Mouse (Mus musculus): ENCODE results near the gene Hnrnpul1. TPM values are rescaled to one million over a fixed set of nuclear protein-coding genes. Genes with fewer than 3 reads are reported as not detected.
A peak's percentile ranks its signal among the peaks of the same experiment; 100 is the strongest.

The Hnrnpul1 gene
- total and polyA plus RNA-seq, 2 experiments from 2014 or later = 47.8 to 126 TPM

DNA sequence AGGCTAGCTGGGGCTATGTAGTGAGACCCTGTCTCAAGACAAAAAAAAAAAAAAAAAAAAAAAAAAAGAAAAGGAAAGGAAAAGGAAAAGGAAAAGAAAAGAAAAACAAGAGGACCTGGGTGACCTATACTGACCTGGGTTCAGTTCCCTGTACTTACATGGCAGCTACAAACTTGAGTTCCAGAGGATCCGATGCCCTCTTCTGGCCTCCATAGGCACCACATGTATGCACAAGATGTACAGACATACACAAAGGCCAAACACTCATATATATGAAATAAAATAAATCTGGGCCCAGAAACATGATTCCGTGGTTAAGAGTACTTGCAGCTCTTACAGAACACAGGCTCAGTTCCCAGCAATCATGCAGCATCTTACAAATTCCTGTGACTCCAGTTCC, 17.6 kb downstream of the Hnrnpul1 start:
- Histone ChIP-seq H3K27ac (ENCODE audit: low read depth, low read length) (no peak overlapping the region), H3K9me3 (ENCODE audit: low read length) (no peaks in the 10 kb centered on the region), H3K4me1 (ENCODE audit: insufficient read depth, low read length) (no peaks in the 10 kb centered on the region), H3K9ac (replicated peaks; ENCODE audit: low read length, poor library complexity, severe bottlenecking) (no peak overlapping the region), H3K27me3 (ENCODE audit: insufficient read depth, low read length) (no peaks in the 10 kb centered on the region), H3K4me2 (ENCODE audit: low read depth, low read length, poor library complexity, severe bottlenecking) (no peak overlapping the region), H3K36me3 (ENCODE audit: insufficient read depth, low read length) (peaks cover 74% of the 10 kb centered on the region), H3K4me3 (ENCODE audit: low read depth, low read length) (no peak overlapping the region)
- DNase-seq (ENCODE audit: low spot score) = no peak
- ATAC-seq (ENCODE audit: low FRiP score) = no peak
- WGBS = 96% methylated on average over 2 of the region's 2 CpGs
- peak; percentile 42 for TF ChIP-seq CTCF (IDR thresholded peaks at IDR 0.05)

GRCm38 (mm10) chr7:25734991-25735390, 19.6 kb downstream of the Hnrnpul1 start:
- Histone ChIP-seq H3K9ac (replicated peaks; ENCODE audit: low read length, poor library complexity, severe bottlenecking) (no peak overlapping the region), H3K27ac (ENCODE audit: low read depth, low read length) (no peak overlapping the region), H3K27me3 (ENCODE audit: insufficient read depth, low read length) (no peaks in the 10 kb centered on the region), H3K9me3 (ENCODE audit: low read length) (no peaks in the 10 kb centered on the region), H3K36me3 (ENCODE audit: insufficient read depth, low read length) (peaks cover 72% of the 10 kb centered on the region), H3K4me2 (ENCODE audit: low read depth, low read length, poor library complexity, severe bottlenecking) (no peak overlapping the region), H3K4me1 (ENCODE audit: insufficient read depth, low read length) (no peaks in the 10 kb centered on the region), H3K4me3 (ENCODE audit: low read depth, low read length) (no peak overlapping the region)
- 70% methylated on average over 4 of the region's 4 CpGs for WGBS
- DNase-seq (ENCODE audit: low spot score) = no peak
- no peak for ATAC-seq (ENCODE audit: low FRiP score)
- no peak for TF ChIP-seq CTCF (IDR thresholded peaks at IDR 0.05)

DNA sequence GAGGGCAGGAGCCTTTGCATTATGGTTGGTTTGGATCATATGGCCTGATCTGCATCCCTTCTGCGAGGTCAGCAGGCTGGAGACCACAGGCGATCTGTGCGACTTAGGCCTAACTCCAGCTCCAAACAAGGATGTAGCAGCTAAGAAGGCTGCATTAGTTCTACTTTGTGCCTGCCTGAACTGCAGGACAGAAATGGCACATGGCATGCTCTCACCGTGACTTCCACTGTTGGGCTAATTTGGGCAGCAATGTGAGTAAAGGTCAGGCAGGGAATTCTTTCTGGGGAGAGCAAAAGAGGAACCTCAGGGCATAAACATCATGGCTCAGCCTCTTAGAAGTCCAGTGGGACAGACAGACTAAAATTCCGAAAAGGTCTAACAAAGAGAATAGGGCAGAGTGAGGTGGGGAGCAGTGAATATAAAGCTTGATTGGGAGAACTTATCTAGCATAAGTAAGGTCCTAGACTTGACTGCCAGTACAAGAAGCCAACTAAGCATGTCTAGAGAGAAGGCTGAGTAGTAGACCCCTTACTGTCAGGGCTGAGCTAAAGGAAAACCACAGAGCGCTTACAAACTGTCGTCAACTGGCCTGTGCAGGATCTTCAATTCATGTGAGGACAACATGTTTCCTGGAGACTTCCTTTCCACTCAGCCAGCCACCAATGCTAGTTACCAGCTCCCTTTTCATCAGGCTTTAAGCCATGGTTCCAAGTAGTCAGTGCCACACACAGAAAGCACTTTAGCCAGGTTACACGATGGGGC, 23.1 kb downstream of the Hnrnpul1 start:
- 89% methylated on average over 8 of the region's 8 CpGs for WGBS
- Histone ChIP-seq H3K27me3 (ENCODE audit: insufficient read depth, low read length) (no peaks in the 10 kb centered on the region), H3K9me3 (ENCODE audit: low read length) (no peaks in the 10 kb centered on the region), H3K4me3 (ENCODE audit: low read depth, low read length) (no peak overlapping the region), H3K4me1 (ENCODE audit: insufficient read depth, low read length) (no peaks in the 10 kb centered on the region), H3K4me2 (ENCODE audit: low read depth, low read length, poor library complexity, severe bottlenecking) (no peak overlapping the region), H3K36me3 (ENCODE audit: insufficient read depth, low read length) (peaks cover 86% of the 10 kb centered on the region), H3K9ac (replicated peaks; ENCODE audit: low read length, poor library complexity, severe bottlenecking) (no peak overlapping the region), H3K27ac (ENCODE audit: low read depth, low read length) (no peak overlapping the region)
- ATAC-seq (ENCODE audit: low FRiP score) (no peak), DNase-seq (ENCODE audit: low spot score) (no peak)
- no peak for TF ChIP-seq CTCF (IDR thresholded peaks at IDR 0.05)

- ATAC-seq (ENCODE audit: low FRiP score) (no peak), DNase-seq (ENCODE audit: low spot score) (no peak)
- Histone ChIP-seq H3K9me3 (ENCODE audit: low read length) (no peaks in the 10 kb centered on the region), H3K4me2 (ENCODE audit: low read depth, low read length, poor library complexity, severe bottlenecking) (no peak overlapping the region), H3K36me3 (ENCODE audit: insufficient read depth, low read length) (peaks cover 89% of the 10 kb centered on the region), H3K4me3 (ENCODE audit: low read depth, low read length) (no peak overlapping the region), H3K27me3 (ENCODE audit: insufficient read depth, low read length) (no peaks in the 10 kb centered on the region), H3K9ac (replicated peaks; ENCODE audit: low read length, poor library complexity, severe bottlenecking) (no peak overlapping the region), H3K4me1 (ENCODE audit: insufficient read depth, low read length) (no peaks in the 10 kb centered on the region), H3K27ac (ENCODE audit: low read depth, low read length) (no peak overlapping the region)
- WGBS = 89% methylated on average over 2 of the region's 2 CpGs
- TF ChIP-seq CTCF (IDR thresholded peaks at IDR 0.05) = no peak
Observed at GRCm38 (mm10) chr7:25729862-25730261, 24.7 kb downstream of the Hnrnpul1 start.

DNA sequence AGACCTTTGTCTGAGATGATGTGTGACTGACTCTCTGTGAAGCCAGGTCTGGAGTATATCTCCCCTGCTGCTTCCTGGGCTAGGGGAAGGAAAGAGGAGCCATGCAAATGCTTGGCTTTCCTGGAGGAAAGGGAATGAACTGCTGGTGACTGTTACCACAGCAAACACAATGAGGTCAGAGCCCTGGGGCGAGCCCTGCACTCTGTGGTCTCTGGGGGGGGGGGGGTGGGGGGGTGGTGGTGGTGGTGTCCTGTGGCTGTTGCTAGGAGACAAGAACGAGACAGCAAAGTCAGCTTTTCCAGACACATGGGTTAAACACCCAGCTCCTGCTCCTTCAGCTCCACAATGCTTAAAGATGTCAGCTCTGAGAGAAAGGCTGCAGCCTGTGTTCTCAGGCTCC, 25.2 kb downstream of the Hnrnpul1 start:
- no peak for ATAC-seq (ENCODE audit: low FRiP score)
- Histone ChIP-seq H3K4me2 (ENCODE audit: low read depth, low read length, poor library complexity, severe bottlenecking) (no peak overlapping the region), H3K9me3 (ENCODE audit: low read length) (no peaks in the 10 kb centered on the region), H3K36me3 (ENCODE audit: insufficient read depth, low read length) (peaks cover 91% of the 10 kb centered on the region), H3K9ac (replicated peaks; ENCODE audit: low read length, poor library complexity, severe bottlenecking) (no peak overlapping the region), H3K4me1 (ENCODE audit: insufficient read depth, low read length) (no peaks in the 10 kb centered on the region), H3K4me3 (ENCODE audit: low read depth, low read length) (no peak overlapping the region), H3K27ac (ENCODE audit: low read depth, low read length) (no peak overlapping the region), H3K27me3 (ENCODE audit: insufficient read depth, low read length) (no peaks in the 10 kb centered on the region)
- no peak for DNase-seq (ENCODE audit: low spot score)
- 52% methylated on average over 2 of the region's 2 CpGs for WGBS
- TF ChIP-seq CTCF (IDR thresholded peaks at IDR 0.05) = no peak

- 96% methylated on average over 5 of the region's 5 CpGs for WGBS
- no peak for ATAC-seq (ENCODE audit: low FRiP score)
- Histone ChIP-seq H3K4me2 (ENCODE audit: low read depth, low read length, poor library complexity, severe bottlenecking) (no peak overlapping the region), H3K4me3 (ENCODE audit: low read depth, low read length) (no peak overlapping the region), H3K4me1 (ENCODE audit: insufficient read depth, low read length) (no peaks in the 10 kb centered on the region), H3K9me3 (ENCODE audit: low read length) (no peaks in the 10 kb centered on the region), H3K27me3 (ENCODE audit: insufficient read depth, low read length) (no peaks in the 10 kb centered on the region), H3K36me3 (ENCODE audit: insufficient read depth, low read length) (peaks cover 91% of the 10 kb centered on the region), H3K9ac (replicated peaks; ENCODE audit: low read length, poor library complexity, severe bottlenecking) (no peak overlapping the region), H3K27ac (ENCODE audit: low read depth, low read length) (no peak overlapping the region)
- no peak for TF ChIP-seq CTCF (IDR thresholded peaks at IDR 0.05)
- no peak for DNase-seq (ENCODE audit: low spot score)
Observed at GRCm38 (mm10) chr7:25727800-25728199, 26.8 kb downstream of the Hnrnpul1 start.
